Mouse (Mus musculus): ENCODE data around the gene Tll1. TPM values are rescaled to one million over a fixed set of nuclear protein-coding genes. Genes with fewer than 3 reads are reported as not detected.
A peak's percentile ranks its signal among the peaks of the same experiment; 100 is the strongest.

Tll1 gene
- polyA plus RNA-seq, 1 experiment from 2014 or later: 0.54 TPM

DNA sequence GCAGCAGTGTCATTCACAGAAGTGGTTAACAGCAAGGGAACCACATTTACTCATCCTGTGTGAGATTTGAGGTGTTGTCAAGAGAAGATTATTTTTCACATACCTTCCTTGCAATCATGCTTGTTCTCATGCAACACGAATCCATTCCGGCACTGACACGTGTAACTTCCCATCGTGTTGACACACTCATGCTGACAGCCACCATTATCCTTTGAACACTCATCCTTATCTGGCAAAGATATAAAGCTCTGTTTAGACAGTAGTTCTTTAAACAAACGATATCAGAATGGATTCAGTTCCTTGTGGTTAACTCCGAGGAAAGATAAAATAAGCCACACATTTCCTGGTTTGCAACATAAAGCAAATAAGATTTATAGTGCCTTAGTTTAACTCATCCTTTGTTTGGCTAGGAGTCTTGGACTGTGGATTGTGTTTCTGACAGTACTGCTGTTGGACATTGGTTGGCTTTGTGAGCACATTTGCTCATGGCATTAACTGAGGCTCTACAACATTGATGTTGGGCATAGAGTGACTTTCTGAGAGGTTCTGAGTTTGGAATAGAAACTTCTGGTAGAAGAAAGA, 164.7 kb downstream of the Tll1 start:
- WGBS: 25% methylated on average over 6 of the region's 6 CpGs
- ATAC-seq (replicated peaks; ENCODE audit: low FRiP score, low read depth): no peak

DNA sequence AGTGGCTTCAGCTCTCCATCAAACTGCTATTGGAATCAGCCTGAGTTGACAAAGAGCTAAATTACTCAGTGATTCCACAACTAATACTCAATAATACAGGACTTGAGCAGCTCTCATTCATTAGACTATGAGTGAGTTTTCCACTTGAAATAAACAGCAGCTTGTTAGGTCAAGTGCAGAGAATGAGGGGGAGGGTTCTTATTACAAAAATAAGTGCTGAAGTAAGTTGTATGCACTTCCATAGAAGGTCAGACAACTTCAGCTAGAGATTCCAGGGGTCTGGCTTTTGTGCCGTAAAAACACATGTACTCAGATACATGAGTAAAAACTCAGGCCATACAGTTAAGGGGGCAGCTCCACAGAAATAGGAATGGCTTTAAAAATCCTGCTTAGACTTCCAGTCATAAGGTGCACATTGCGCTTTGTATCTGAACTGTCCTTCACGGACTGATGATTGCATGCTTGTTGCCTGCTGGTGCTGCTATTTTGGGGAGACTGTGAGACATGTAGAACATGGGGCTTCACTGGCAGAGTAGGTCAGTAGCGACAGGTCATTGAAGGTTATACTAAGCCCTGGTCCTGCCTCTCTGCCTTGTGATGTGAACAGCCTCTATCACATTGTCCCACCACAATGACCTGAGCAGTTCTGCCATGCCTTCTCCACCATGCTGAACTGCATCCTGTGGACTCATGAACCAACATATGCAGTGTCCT, 175.2 kb downstream of the Tll1 start:
- 82% methylated on average over 4 of the region's 4 CpGs for WGBS
- DNase-seq (ENCODE audit: low spot score) (no peak), ATAC-seq (replicated peaks; ENCODE audit: low FRiP score, low read depth) (no peak)
- H3K4me3 ChIP-seq (replicated peaks; ENCODE audit: low read depth, low read length): no peak overlapping the region
- H3K36me3 ChIP-seq (ENCODE audit: insufficient read depth, low read length): no peaks in the 10 kb centered on the region
- H3K4me2 ChIP-seq (ENCODE audit: low read length): no peak overlapping the region
- no peaks in the 10 kb centered on the region for H3K4me1 ChIP-seq (replicated peaks; ENCODE audit: insufficient read depth, low read length)
- H3K9me3 ChIP-seq (replicated peaks; ENCODE audit: low read length): no peaks in the 10 kb centered on the region
- H3K27ac ChIP-seq: no peak overlapping the region
- no peak overlapping the region for H3K9ac ChIP-seq (ENCODE audit: low read depth, low read length)
- no peak for TF ChIP-seq CTCF (IDR thresholded peaks at IDR 0.05; ENCODE audit: low read depth)
- H3K27me3 ChIP-seq (ENCODE audit: insufficient read depth, low read length): no peaks in the 10 kb centered on the region

More for the DNA sequence above, 164.7 kb downstream of the Tll1 start:
- Histone ChIP-seq H3K4me3 (replicated peaks; ENCODE audit: low read depth, low read length) (no peak overlapping the region), H3K36me3 (ENCODE audit: insufficient read depth, low read length) (no peaks in the 10 kb centered on the region), H3K4me1 (replicated peaks; ENCODE audit: insufficient read depth, low read length) (no peaks in the 10 kb centered on the region), H3K9me3 (replicated peaks; ENCODE audit: low read length) (no peaks in the 10 kb centered on the region), H3K27me3 (ENCODE audit: insufficient read depth, low read length) (no peaks in the 10 kb centered on the region), H3K9ac (ENCODE audit: low read depth, low read length) (no peak overlapping the region), H3K27ac (no peak overlapping the region), H3K4me2 (ENCODE audit: low read length) (no peak overlapping the region)
- DNase-seq (ENCODE audit: low spot score): peak; percentile 17
- TF ChIP-seq CTCF (IDR thresholded peaks at IDR 0.05; ENCODE audit: low read depth): no peak

DNA sequence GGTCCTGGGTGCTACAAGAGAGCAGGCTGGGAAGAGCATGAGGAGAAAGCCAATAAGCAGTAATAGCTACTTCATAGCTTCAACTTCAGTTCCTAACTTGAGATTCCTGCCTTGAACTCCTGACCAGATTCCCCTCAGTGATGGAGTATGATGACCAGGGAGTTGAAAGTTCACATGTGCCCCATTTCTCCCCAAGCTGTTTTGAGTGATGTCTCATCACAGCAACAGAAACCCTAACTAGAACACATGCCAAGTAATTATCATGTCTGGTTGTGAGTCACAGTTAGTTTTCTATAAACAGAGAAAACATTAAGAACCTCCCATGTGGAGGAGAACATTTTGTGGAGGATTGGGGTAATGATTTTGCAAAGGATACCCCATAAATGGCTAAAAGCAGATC, 176.0 kb downstream of the Tll1 start:
- Histone ChIP-seq H3K9me3 (replicated peaks; ENCODE audit: low read length) (no peaks in the 10 kb centered on the region), H3K27me3 (ENCODE audit: insufficient read depth, low read length) (no peaks in the 10 kb centered on the region), H3K9ac (ENCODE audit: low read depth, low read length) (no peak overlapping the region), H3K4me3 (replicated peaks; ENCODE audit: low read depth, low read length) (no peak overlapping the region), H3K36me3 (ENCODE audit: insufficient read depth, low read length) (no peaks in the 10 kb centered on the region), H3K4me1 (replicated peaks; ENCODE audit: insufficient read depth, low read length) (no peaks in the 10 kb centered on the region), H3K4me2 (ENCODE audit: low read length) (no peak overlapping the region), H3K27ac (no peak overlapping the region)
- no peak for TF ChIP-seq CTCF (IDR thresholded peaks at IDR 0.05; ENCODE audit: low read depth)
- no peak for DNase-seq (ENCODE audit: low spot score)
- no peak for ATAC-seq (replicated peaks; ENCODE audit: low FRiP score, low read depth)

DNA sequence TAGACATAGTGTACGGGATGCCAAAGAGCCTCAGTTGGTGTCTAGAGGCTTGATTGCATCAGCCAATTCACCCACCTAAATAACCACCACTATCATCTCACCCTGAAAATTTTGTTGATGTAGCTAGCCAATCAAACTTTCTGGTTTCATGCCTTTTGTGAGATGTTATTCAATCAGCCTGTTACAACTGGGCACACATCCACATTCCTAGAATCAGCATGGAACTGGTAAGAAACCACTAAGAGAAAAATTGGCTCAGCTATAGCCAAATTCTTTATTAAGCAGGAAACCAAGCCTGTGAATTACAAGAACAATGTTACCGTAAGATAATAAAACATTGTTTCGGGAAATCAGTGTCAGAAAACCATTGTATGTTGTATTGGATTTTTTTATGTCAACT, 176.5 kb downstream of the Tll1 start:
- Histone ChIP-seq H3K9me3 (replicated peaks; ENCODE audit: low read length) (no peaks in the 10 kb centered on the region), H3K4me3 (replicated peaks; ENCODE audit: low read depth, low read length) (no peak overlapping the region), H3K4me2 (ENCODE audit: low read length) (no peak overlapping the region), H3K4me1 (replicated peaks; ENCODE audit: insufficient read depth, low read length) (no peaks in the 10 kb centered on the region), H3K27me3 (ENCODE audit: insufficient read depth, low read length) (no peaks in the 10 kb centered on the region), H3K36me3 (ENCODE audit: insufficient read depth, low read length) (no peaks in the 10 kb centered on the region), H3K27ac (no peak overlapping the region), H3K9ac (ENCODE audit: low read depth, low read length) (no peak overlapping the region)
- WGBS: 83% methylated on average over 3 of the region's 3 CpGs
- no peak for ATAC-seq (replicated peaks; ENCODE audit: low FRiP score, low read depth)
- no peak for TF ChIP-seq CTCF (IDR thresholded peaks at IDR 0.05; ENCODE audit: low read depth)
- no peak for DNase-seq (ENCODE audit: low spot score)

DNA sequence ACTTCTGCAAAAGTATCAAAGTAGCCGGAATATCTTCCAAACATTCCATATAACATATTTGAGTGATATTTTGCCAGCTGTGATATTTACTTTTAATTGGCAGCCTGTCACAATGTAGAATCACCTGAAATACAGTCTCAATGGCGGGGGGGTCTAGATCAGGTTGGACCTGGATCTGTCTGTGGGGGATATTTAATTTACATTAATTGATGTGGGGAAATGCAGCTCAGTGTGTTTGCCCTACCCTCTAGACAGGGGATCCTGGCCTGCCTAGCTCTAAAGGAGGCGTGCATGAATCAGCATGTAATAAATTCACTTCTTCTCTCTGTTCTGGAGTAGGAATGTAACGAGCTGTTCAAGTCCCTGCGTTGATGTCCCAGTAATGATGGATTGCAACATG, 181.7 kb downstream of the Tll1 start:
- DNase-seq (ENCODE audit: low spot score) (no peak), ATAC-seq (replicated peaks; ENCODE audit: low FRiP score, low read depth) (no peak)
- WGBS: 63% methylated on average over 5 of the region's 5 CpGs
- H3K27ac ChIP-seq: no peak overlapping the region
- no peak overlapping the region for H3K4me3 ChIP-seq (replicated peaks; ENCODE audit: low read depth, low read length)
- H3K27me3 ChIP-seq (ENCODE audit: insufficient read depth, low read length): no peaks in the 10 kb centered on the region
- H3K9ac ChIP-seq (ENCODE audit: low read depth, low read length): no peak overlapping the region
- no peak for TF ChIP-seq CTCF (IDR thresholded peaks at IDR 0.05; ENCODE audit: low read depth)
- H3K36me3 ChIP-seq (ENCODE audit: insufficient read depth, low read length): no peaks in the 10 kb centered on the region
- H3K4me2 ChIP-seq (ENCODE audit: low read length): no peak overlapping the region
- no peaks in the 10 kb centered on the region for H3K9me3 ChIP-seq (replicated peaks; ENCODE audit: low read length)
- H3K4me1 ChIP-seq (replicated peaks; ENCODE audit: insufficient read depth, low read length): no peaks in the 10 kb centered on the region

DNA sequence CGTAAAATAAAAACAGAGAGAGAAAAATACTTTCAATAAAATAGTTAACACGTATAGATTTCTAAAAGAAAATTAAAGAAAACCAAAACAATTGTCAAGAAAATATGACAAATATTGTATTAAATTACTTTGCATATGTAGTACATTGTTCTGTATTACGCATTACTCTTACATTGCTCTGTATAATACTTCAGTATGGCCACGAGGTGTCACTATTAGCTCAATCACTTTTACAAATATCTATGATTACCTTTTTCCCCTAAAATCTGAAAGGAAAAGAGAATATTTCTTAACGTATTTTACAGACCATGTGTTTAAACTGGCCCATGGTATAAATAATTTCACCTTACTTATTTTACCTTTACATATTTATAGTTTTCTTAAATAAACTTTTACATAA, 182.5 kb downstream of the Tll1 start:
- Histone ChIP-seq H3K27me3 (ENCODE audit: insufficient read depth, low read length) (no peaks in the 10 kb centered on the region), H3K4me3 (replicated peaks; ENCODE audit: low read depth, low read length) (no peak overlapping the region), H3K36me3 (ENCODE audit: insufficient read depth, low read length) (no peaks in the 10 kb centered on the region), H3K4me1 (replicated peaks; ENCODE audit: insufficient read depth, low read length) (no peaks in the 10 kb centered on the region), H3K9ac (ENCODE audit: low read depth, low read length) (no peak overlapping the region), H3K27ac (no peak overlapping the region), H3K4me2 (ENCODE audit: low read length) (no peak overlapping the region), H3K9me3 (replicated peaks; ENCODE audit: low read length) (no peaks in the 10 kb centered on the region)
- ATAC-seq (replicated peaks; ENCODE audit: low FRiP score, low read depth): no peak
- 32% methylated on average over 5 of the region's 5 CpGs for WGBS
- DNase-seq (ENCODE audit: low spot score): peak; percentile 81
- peak; percentile 87 for TF ChIP-seq CTCF (IDR thresholded peaks at IDR 0.05; ENCODE audit: low read depth)

Data from kidney, postnatal 0 days (tissue).